Mouse (Mus musculus) left cerebral cortex, adult 2 months (tissue): ENCODE results near the gene Ppp1r12b. TPM values are rescaled to one million over a fixed set of nuclear protein-coding genes. Genes with fewer than 3 reads are reported as not detected.

ENCODE experiments used
- DNase-seq, 2 experiments: peaks; one replicate each; pipeline ENCODE4 v3.0.0; 2021 to 2022; ENCODE audit warnings: low spot score in 2 of 2, mixed read lengths in 1 of 2; ENCODE audit errors: extremely low spot score in 1 of 2
- H3K27ac ChIP-seq: fragments of 200-600 bp; 2 replicates; pipeline ENCODE4 v1.8.1; 2022
- H3K4me3 ChIP-seq: fragments of 200-600 bp; 2 replicates; pipeline ENCODE4 v1.8.1; 2022
- CTCF ChIP-seq: fragments of 200-600 bp; IDR thresholded peaks from 2 replicates; pipeline ENCODE4 v1.8.1; 2022; ENCODE audit warnings: antibody characterized with exemption, mild to moderate bottlenecking, moderate library complexity
- intact Hi-C: fragments of 180-260 bp; cut with DNase I; formaldehyde crosslinking; loops from one replicate; pipeline ENCODE4 v1.15.1; 2025
- total RNA-seq, 2 experiments: library from RNA; stranded (reverse); gene quantifications; 2 replicates each; pipeline ENCODE4 v1.2.3; 2021

Ppp1r12b gene
- total RNA-seq, 2 experiments from 2014 or later, result 80.2 to 82.0 TPM

DNA sequence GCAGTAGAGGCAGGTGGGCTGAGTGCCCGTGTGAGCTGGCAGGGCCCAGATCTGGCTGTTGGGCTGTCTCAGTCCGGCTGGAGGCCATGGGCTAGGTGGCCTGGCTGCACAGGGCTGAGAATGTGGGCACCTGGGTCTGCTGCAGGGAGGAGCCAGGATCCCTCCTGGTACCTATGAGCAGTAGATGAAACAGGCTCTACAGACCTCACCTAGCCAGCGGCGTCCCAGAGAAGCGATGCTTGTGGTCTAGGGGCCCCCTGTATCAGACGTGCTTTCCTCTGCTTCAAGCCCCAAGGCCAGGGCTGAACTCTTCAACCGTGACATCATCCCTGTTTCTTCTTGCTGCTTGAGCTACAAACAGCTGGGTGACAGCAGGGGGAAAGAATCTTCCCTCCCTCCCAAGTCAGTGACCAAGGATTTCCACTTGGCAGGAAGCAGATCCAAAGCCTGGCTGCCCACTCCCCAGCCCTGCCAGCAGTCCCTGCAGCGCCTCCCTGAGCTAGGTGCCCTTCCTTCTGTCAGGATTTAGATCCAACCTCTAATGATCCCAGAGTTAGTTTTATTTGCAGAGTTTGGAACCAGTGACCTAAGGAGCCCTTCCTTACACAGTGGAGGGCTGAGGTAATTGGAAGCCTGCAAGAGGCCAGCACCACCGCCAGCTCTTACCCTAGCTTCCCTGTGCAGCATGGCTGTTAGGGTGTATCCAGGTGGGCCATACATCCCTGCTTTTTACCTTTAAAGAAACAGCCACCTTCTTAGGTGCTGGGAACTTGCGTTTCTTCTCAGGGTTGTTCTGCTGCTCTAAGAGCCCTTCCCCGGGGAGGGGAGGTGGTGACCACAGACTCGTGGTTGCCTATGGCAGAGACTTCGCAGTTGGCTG lies 201.8 kb downstream of the Ppp1r12b start:
- TF ChIP-seq CTCF, result no peak
- no peak overlapping the region for H3K27ac ChIP-seq
- intact Hi-C loops, result no loop called here
- H3K4me3 ChIP-seq, result no peak overlapping the region
- no peak for DNase-seq

DNA sequence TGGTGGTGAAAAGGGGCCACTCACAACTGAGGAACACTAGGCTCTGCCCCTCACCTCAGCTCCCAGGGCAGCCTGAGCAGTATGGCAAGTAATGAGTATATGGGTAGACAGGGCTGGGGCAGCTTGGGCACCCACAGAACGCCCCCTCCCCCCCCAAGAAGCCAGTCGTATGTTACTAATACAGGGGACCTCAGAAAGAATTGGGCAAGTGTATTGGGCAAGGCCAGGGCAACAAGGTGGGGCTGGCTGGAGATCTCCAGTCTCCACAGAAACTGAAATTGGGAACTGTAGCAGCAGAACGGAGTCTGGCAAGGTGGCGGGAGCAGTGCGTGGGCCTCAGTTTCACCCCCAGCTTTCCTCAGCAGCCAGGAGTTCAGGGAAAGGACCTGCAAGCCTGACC lies 203.3 kb downstream of the Ppp1r12b start:
- DNase-seq, result no peak
- Histone ChIP-seq H3K27ac (no peak overlapping the region), H3K4me3 (no peak overlapping the region)
- TF ChIP-seq CTCF, result no peak
- intact Hi-C loops, result no loop called here

DNA sequence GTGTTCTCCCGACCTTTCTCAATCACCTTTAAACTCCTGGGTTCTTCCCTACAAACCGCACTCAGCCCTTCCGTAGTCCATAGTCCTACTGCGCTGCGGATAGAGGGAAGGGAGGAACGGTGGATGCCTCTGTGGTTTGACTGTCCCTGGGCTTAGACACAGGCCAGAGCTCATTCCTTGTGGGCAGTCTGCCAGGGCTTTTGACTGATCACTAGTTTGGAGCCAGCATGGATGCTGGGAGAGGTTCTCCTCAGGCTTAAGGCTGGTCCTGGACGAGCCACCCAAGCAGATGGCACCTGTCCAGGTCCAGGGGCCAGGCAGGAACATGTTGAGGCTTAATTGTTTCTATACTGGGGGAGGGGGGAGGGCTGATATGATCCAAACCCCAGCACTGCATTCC lies 205.9 kb downstream of the Ppp1r12b start:
- DNase-seq, result no peak
- no peak overlapping the region for H3K4me3 ChIP-seq
- intact Hi-C loops, result loop anchor here (5.0 to 10.0 kb wide), 2 partner anchors 102 to 215 kb away; no protein-coding TSS in a partner anchor
- no peak overlapping the region for H3K27ac ChIP-seq
- no peak for TF ChIP-seq CTCF

- TF ChIP-seq CTCF, result no peak; the same call in 1 of the 2 replicates
- DNase-seq, result no peak
- intact Hi-C loops, result loop anchor here (5.0 to 10.0 kb wide), 2 partner anchors 105 to 213 kb away; no protein-coding TSS in a partner anchor
- Histone ChIP-seq H3K4me3 (no peak overlapping the region), H3K27ac (no peak overlapping the region)
These were observed 208.2 kb downstream of the Ppp1r12b start for GRCm38 (mm10) chr1:134747236-134748174.

GRCm38 (mm10) chr1:134745648-134746047 lies 210.1 kb downstream of the Ppp1r12b start:
- Histone ChIP-seq H3K4me3 (no peak overlapping the region), H3K27ac (no peak overlapping the region)
- intact Hi-C loops, result loop anchor here (2.0 to 10.0 kb wide), 3 partner anchors 83 to 211 kb away; no protein-coding TSS in a partner anchor
- TF ChIP-seq CTCF, result peak; percentile 74
- no peak for DNase-seq

GRCm38 (mm10) chr1:134741946-134742661 lies 213.6 kb downstream of the Ppp1r12b start:
- no peak overlapping the region for H3K27ac ChIP-seq
- intact Hi-C loops, result loop anchor here (5.0 to 10.0 kb wide), 2 partner anchors 80 to 207 kb away; no protein-coding TSS in a partner anchor
- no peak overlapping the region for H3K4me3 ChIP-seq
- no peak; the same call in 1 of the 2 replicates for TF ChIP-seq CTCF
- DNase-seq, result no peak

DNA sequence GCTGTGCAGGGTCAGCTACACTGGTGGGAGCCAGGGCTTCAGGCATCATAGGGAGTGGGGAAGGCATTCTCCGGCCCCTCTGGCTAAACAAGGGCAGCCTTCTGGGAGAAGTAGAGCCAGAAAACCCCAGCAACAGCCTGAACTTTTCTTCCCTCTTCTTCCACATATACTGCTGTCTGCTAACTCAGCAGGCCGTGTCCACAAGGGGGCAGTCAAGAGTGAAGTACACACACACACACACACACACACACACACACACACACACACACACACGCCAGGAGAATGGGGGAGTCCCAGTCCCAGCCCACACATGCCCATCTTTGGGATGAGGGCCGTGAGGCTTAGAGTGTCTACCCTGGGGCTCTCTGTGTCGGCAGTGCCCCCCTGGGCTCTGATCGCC lies 214.3 kb downstream of the Ppp1r12b start:
- no peak for DNase-seq
- H3K27ac ChIP-seq, result no peak overlapping the region
- intact Hi-C loops, result loop anchor here (5.0 to 10.0 kb wide), 2 partner anchors 79 to 207 kb away; no protein-coding TSS in a partner anchor
- no peak overlapping the region for H3K4me3 ChIP-seq
- no peak; the same call in 1 of the 2 replicates for TF ChIP-seq CTCF

DNA sequence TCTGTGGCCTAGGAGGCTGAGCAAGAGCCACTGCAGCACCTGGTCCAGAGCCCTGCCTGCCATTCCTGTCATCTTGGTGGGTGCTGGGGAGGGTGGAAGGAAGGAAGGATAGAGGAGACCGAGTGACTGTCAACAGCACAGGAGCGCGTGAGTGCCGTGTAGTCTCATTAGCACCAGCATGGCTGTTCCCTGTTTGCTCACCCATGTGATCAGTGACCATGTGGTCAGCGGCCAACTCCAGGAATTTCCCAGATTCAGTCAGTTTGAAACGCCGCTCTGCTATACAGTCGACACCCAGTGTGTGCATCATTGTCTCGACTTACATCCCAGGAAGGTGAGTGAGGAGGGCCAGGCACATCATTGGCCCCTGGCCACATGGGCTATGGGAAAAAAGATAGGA lies 218.3 kb downstream of the Ppp1r12b start:
- intact Hi-C loops, result no loop called here
- Histone ChIP-seq H3K27ac (no peak overlapping the region), H3K4me3 (no peak overlapping the region)
- TF ChIP-seq CTCF, result no peak
- DNase-seq, result no peak

GRCm38 (mm10) chr1:134733659-134734058 lies 222.1 kb downstream of the Ppp1r12b start:
- Histone ChIP-seq H3K4me3 (no peak overlapping the region), H3K27ac (no peak overlapping the region)
- no peak for DNase-seq
- TF ChIP-seq CTCF, result no peak
- intact Hi-C loops, result no loop called here

- no peak for TF ChIP-seq CTCF
- intact Hi-C loops, result no loop called here
- Histone ChIP-seq H3K27ac (no peak overlapping the region), H3K4me3 (no peak overlapping the region)
- DNase-seq, result no peak
These were observed 228.5 kb downstream of the Ppp1r12b start for GRCm38 (mm10) chr1:134727256-134727655.

GRCm38 (mm10) chr1:134726480-134726879 lies 229.3 kb downstream of the Ppp1r12b start:
- intact Hi-C loops, result no loop called here
- no peak for DNase-seq
- H3K4me3 ChIP-seq, result no peak overlapping the region
- H3K27ac ChIP-seq, result no peak overlapping the region
- no peak for TF ChIP-seq CTCF
